Mouse (Mus musculus) bone marrow, adult 2 months (tissue): ENCODE data around the gene Cpvl. TPM values are rescaled to one million over a fixed set of nuclear protein-coding genes. Genes with fewer than 3 reads are reported as not detected.

Experiments used
- H3K27ac ChIP-seq: fragments of 200-500 bp; 2 replicates; pipeline ENCODE4 v1.5.1; 2012; ENCODE audit warnings: low read depth, mild to moderate bottlenecking, control low read depth, inconsistent platforms, low read length; ENCODE audit not compliant: control insufficient read depth, poor library complexity, insufficient read depth
- H3K4me1 ChIP-seq: fragments of 200-500 bp; 2 replicates; pipeline ENCODE4 v1.6.1; 2011; ENCODE audit warnings: low read length; ENCODE audit not compliant: control insufficient read depth, insufficient read depth
- H3K4me3 ChIP-seq: fragments of 200-500 bp; replicated peaks from 2 replicates; pipeline ENCODE3; 2011; ENCODE audit warnings: mild to moderate bottlenecking, low read depth, low read length, control low read depth; ENCODE audit not compliant: control insufficient read depth
- CTCF ChIP-seq: fragments of 200-500 bp; IDR thresholded peaks from 2 replicates; pipeline ENCODE4 v1.5.1; 2011; ENCODE audit warnings: low read length, control low read depth; ENCODE audit not compliant: control insufficient read depth, insufficient read depth
- POLR2A ChIP-seq: fragments of 200-500 bp; IDR thresholded peaks from 2 replicates; pipeline ENCODE4 v1.6.1; 2011; ENCODE audit warnings: low read depth, mild to moderate bottlenecking, control low read depth, low read length, borderline replicate concordance; ENCODE audit not compliant: control insufficient read depth
- WGBS: fragments of 180-500 bp; shearing (Covaris S2); methylation state at CpG from one replicate; pipeline ENCODE4 v1.1.7; 2018; 5-methylcytosine and 5-hydroxymethylcytosine counted together
- polyA plus RNA-seq: library from polyadenylated mRNA; stranded (reverse); fragments of >200 nt; gene quantifications from 2 replicates; pipeline ENCODE4 v1.2.4, GENCODE M21; 2011; ENCODE audit warnings: low replicate concordance; ENCODE audit not compliant: missing spikeins, insufficient read depth, insufficient read length

Cpvl gene
- polyA plus RNA-seq, 1 experiment, result not detected

DNA sequence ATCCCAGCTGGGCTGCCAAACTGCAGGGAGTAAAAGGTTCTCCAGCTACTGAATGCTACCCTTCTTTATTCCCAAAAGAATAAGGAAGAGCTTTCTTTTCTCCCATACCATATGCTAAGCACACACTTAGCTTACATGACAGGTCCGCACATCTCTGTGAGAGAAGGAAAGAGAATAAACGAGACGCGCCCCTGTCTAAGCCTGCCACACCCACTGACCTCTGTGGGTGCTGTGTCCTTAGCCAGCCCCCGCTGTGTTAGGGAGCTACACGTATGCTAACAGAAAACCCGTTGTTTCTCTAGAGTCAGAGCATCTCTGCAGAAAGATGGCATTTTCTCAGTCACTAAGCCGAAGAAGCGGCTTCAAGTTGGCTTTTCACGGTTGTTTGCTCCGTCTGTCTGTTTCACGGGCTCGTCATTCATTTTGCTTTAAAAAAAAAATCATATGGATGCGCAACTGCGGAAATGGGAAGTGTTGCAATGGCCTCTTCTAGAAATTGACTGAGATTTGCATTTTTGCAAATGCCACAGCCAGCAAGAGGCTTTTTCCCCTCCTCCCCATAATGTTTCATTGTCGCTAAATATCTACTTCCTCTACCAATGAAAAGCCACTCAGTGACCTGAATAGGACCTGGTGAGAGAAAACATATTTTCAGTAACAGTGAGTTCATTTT lies 30.1 kb upstream of the Cpvl start:
- WGBS, result 60% methylated on average over 16 of the region's 16 CpGs
- Histone ChIP-seq H3K4me3 (no peak overlapping the region), H3K27ac (no peak overlapping the region), H3K4me1 (no peaks in the 10 kb centered on the region)
- TF ChIP-seq POLR2A (no peak), CTCF (no peak)

DNA sequence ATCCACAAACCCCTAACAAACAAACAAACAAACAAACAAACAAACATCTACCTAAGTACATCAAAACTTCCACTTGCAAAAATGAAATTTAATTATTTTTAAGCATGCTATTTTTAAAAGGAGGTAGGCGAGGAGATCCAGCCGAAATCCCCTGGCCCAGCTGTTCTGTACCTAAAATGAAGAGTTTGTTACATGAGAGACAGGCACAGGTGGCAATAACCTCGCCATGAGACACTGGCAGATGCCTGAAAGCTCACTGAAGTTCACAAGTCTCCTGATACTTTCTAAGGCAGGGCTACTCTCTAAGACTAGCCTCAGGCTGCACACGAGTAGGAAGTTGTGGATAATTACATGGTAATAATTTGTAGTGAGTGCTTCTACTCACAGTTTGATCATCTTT lies 26.8 kb upstream of the Cpvl start:
- Histone ChIP-seq H3K4me3 (no peak overlapping the region), H3K4me1 (no peaks in the 10 kb centered on the region), H3K27ac (no peak overlapping the region)
- no peak for TF ChIP-seq POLR2A
- TF ChIP-seq CTCF, result no peak
- WGBS, result 65% methylated on average over 4 of the region's 4 CpGs

DNA sequence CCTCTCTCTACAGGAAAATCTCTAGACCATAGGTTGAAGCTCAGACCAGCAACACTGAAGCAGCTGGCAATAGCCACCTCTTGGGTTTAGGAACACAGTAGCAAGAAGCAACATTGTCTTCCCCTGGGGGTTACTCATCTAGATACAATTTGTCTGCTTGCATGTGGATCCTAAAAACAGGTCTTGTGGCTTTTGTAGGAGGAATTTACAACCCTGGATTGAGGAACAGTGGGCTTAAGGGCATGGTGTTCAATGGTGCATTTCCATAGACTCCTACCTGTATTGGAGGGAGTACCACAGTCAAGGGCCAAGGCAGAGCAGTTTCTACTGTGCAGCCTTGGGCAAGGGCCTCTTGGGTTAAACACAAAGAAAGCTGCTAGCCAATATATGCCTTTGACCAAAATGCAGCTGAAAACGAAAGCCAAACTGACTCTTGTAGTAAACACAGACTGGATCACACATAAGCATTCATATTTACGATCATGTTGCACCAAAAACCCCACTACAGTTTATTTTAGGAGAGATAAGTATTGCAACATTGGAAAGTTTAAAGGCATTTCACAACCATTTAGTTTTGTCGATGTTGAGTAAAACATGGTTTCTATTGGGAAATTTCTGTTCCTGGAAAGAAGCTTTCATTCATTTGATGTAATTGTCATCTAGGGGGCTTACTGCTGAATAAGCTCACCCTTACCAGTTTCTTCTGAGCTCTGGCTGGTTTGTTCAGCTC lies 17.9 kb upstream of the Cpvl start:
- WGBS, result 35% methylated on average over 3 of the region's 3 CpGs
- H3K4me1 ChIP-seq, result 0 out of 2 replicates have a peak, but pooled peaks cover 1% of the 10 kb centered on the region
- H3K4me3 ChIP-seq, result no peak overlapping the region
- H3K27ac ChIP-seq, result no peak overlapping the region
- no peak for TF ChIP-seq POLR2A
- no peak for TF ChIP-seq CTCF

DNA sequence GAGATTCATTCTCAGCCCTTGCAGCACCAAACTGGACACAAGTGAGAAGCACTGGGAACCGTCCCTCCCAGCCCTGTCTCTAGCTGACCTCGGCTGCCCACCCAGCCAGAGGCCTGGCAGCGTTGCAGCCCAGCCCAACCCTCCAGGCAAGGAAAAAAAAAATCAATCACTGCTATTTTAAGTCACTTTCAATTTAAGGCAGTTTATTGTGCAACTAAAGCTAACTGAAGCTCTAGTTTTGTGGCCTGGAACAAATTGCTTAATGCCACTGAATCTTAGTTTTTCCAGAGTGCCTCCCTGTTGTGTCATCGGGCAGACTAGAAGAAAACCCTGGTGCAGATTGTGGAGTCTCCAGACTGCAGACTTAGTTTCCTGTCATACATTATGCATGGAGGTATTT lies 17.0 kb upstream of the Cpvl start:
- no peak overlapping the region for H3K27ac ChIP-seq
- H3K4me1 ChIP-seq, result 0 out of 2 replicates have a peak, but pooled peaks cover 1% of the 10 kb centered on the region
- no peak overlapping the region for H3K4me3 ChIP-seq
- no peak for TF ChIP-seq CTCF
- TF ChIP-seq POLR2A, result no peak
- 34% methylated on average over 4 of the region's 4 CpGs for WGBS

DNA sequence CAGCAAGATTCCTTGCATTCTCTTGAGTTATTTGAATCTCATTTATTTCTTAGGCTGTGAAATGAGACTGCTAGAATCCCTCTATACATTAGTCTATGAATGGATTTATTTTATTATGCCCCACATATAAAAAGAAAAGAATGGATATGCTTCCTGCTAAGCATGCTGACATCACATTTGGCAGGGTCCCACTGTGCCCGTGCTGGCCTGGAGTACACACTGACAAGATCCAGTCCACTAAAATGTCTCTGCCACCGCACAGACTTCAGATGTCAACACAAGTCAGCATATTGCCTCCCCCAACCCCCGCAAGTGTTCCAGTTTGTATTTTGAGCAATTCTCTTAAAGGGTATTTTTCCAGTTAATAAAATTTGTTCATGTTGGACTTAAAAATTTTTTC lies 13.9 kb upstream of the Cpvl start:
- 74% methylated on average over 3 of the region's 3 CpGs for WGBS
- TF ChIP-seq POLR2A, result no peak
- no peak for TF ChIP-seq CTCF
- Histone ChIP-seq H3K4me3 (no peak overlapping the region), H3K27ac (no peak overlapping the region), H3K4me1 (0 out of 2 replicates have a peak, but pooled peaks cover 1% of the 10 kb centered on the region)

DNA sequence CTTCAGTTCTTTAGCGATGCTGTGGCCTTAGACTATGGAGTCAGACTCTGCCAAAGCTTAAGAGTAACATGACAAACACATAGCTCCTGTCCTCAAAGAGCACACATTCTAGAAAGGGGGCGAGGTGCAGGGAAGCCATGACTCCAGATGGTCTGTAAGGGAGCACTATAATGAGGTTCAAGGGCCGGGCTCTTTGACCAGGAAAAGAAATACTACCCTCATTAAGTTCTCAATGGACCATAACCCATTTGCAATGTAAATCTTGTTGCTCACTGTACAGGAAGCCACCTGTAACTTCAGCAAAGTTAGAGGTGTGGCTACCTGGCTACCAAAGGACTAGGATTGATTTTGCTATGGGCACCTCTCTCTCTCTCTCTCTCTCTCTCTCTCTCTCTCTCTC lies 8.8 kb upstream of the Cpvl start:
- Histone ChIP-seq H3K4me3 (no peak overlapping the region), H3K27ac (no peak overlapping the region), H3K4me1 (no peaks in the 10 kb centered on the region; the same call in 1 of the 2 replicates)
- 83% methylated on average over 3 of the region's 3 CpGs for WGBS
- TF ChIP-seq CTCF, result no peak
- no peak for TF ChIP-seq POLR2A

DNA sequence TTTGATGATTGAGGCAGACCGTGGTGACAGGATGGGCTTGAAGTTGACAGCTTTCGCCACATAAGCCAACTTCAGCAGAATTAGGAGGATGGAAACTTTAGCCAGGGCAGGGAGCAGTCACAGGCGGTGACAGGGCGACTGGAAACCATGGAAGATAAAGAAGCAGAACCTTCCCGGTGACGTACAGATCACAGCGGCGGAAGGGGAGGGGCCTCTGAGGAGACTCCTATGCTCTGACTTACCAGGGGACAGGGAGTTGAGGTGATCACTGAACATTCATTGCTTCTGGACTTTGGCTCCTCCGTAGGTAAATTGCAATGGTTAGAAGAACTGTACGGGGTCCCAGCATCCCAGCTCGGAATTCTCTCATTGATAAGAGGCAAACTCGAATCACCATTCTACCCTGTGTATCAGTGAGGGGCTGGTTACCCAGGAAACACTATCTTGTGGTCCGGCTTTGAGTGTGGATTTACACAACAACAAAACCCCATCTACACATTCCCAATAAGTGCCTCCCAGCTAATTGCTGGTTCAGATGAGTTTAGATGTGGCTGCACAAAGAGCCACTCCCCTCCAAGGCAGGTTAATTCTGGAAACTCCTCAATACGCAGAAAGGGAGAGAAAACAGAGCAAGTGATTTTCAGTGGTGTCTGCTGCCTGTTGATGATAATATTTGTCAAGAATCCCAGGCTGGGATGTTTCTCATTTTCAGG lies 8.0 kb upstream of the Cpvl start:
- no peaks in the 10 kb centered on the region; the same call in 1 of the 2 replicates for H3K4me1 ChIP-seq
- TF ChIP-seq CTCF (no peak), POLR2A (no peak)
- 62% methylated on average over 14 of the region's 14 CpGs for WGBS
- no peak overlapping the region for H3K27ac ChIP-seq
- peak overlapping the region; percentile 40 for H3K4me3 ChIP-seq

DNA sequence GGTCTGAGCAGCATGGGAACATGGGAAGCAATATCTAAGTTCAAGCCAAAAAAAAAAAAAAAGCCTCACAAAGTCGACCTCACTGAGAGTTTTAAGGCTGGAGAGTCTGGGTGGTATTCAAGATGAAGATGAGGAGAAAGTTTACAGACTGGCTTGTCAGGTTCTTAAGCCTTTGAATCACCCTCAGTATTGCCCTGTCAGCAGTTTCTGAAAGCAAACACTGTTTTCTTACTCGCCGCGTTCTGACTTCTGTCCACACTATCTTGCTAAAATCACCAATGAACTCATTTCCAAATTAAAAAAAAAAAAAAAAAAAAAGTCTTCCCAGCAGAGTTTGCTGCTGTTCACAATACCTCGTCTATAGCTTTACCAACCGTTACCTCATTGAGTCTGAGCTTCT lies 5.3 kb upstream of the Cpvl start:
- Histone ChIP-seq H3K27ac (no peak overlapping the region), H3K4me1 (no peaks in the 10 kb centered on the region; the same call in 1 of the 2 replicates), H3K4me3 (no peak overlapping the region)
- WGBS, result 78% methylated on average over 6 of the region's 6 CpGs
- TF ChIP-seq CTCF (no peak), POLR2A (no peak)
